Mouse (Mus musculus): ENCODE results near the gene Prss3.
"Not testable (repeated sequence)": the region's sequence is repeated elsewhere in the genome, so short reads cannot be mapped to it uniquely, and the experiment has no call there.

Prss3 gene

DNA sequence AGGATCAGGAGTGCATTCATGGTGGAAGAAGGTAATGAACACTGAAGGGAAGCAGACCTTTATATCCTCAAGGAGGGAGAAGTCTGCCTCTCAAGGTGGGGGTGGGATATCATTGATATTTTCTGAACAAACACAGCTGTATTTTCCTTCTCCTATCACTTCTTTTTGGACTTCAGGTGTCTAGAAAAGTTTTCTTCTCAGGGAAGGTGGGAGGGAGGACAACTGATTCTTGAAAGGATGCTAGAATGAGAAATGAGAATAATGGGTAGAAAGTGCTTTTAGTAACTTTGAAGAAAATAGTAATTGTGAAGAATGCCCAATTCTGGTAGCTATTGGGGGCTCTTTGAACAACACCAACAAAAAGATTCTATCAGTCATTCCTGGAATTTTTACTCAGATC is at the start of gene Prss3:
Prss3 (minus strand) TSS at position 101 of the 400 bp plus-strand sequence.
- not testable (repeated sequence) for DNase-seq (ENCODE audit: low read depth)

DNA sequence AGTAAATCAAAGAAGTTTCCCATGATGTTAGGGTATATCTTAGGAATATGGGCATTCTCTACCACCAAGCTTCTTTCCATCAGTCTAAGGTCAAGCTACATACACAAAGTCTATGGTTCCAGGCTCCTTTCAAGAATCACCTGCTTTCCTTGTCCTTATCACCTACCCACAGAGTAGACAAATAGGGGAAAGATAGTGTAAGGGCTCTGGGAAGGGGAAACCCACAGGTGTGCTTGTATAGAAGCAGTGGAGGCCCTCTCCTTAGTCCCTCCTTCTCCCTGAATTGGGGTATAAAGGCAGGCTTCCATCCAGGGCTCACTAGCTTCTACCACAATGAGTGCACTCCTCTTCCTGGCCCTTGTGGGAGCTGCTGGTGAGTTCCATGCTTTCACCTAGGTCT is 14.6 kb upstream of the Prss3 start, which contains the start of gene Gm5771:
Gm5771 (plus strand) TSS at position 301 of the 400 bp plus-strand sequence.
- DNase-seq (ENCODE audit: low read depth), result not testable (repeated sequence)

DNA sequence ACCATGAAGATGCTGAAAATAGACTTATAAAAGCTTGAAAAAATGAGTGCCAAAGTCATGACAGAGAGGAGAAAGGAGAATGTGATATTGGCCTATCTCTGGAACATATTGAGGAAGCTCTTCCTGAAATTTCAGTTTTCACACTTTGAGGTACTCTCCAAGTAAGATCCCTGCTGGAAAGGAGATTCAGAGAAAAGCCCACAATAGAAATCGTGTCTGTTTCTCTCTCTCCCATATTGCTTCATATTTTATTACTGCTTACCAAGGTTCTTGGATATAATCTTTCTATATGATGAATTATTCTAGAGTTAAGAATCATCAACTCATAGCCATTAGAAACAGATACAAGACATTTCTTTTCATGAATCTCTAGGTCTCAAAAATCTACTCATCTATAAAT is 14.2 kb upstream of the Prss3 start:
- not testable (repeated sequence) for DNase-seq (ENCODE audit: low read depth)

DNA sequence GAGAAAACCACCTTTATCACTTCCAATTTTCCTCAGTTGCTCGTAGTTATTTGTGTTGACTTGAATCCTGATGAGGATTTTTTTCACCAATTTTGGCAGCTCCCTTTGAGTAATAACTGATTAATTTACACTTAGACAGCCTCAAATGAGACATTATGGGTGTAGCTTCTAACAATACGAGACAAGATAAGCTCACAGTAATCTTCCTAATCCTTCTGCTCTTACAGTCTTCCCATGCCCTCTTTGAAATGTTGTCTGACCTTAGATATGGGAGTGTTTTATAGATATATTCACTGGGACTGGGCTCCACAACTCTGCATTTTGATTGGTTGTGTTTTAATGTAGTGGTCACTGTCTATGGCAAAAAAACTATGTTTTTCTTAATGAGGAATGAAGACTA is 9.3 kb upstream of the Prss3 start:
- DNase-seq (ENCODE audit: low read depth), result no peak

DNA sequence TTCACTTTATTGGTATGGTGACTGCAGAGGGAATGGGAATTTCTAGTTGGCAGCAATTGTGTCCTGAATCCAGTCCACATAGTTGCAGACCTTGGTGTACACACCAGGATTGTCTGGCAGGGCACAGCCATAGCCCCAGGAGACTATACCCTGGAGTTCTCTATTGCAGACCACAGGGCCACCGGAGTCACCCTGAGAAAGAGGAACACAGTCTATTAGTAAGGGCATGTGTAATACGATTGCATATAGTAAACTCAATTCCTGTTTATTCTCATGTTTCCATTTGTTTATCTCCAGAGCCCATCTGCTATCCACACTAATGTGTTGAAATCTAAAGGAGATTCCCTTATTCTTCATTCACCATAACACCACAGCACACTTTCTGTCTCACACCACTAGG is 3.7 kb downstream of the Prss3 start:
- not testable (repeated sequence) for DNase-seq (ENCODE audit: low read depth)

DNA sequence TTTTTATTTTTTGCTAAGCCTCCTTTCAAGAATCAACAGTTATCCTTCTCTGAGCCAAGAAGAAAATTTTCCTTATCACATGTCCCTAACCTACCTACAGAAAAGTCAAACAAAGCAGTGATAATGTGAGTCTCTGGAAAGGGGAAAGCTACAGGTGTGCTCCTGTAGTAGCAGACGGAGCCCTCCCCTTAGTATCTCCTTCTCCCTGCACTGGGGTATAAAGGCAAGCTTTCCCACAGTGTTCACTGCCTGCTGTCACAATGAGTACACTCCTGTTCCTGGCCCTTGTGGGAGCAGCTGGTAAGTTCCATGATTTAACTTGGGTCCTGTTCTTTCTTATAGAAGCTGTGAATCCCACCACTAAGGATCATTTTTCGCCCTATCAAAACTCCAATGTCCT is 23.5 kb downstream of the Prss3 start, which contains the start of gene Try10:
Try10 (plus strand) TSS at position 174 of the 400 bp plus-strand sequence.
- DNase-seq (ENCODE audit: low read depth), result no peak
